Mouse (Mus musculus): ENCODE measurements at regions not wholly inside any gene's neighbourhood (a gene's known extent, or its start where the extent isn't known, plus 50 kb on each side); places are given as distances from the start of the nearest gene placed in this dataset.
A peak's percentile ranks its signal among the peaks of the same experiment; 100 is the strongest.

DNA sequence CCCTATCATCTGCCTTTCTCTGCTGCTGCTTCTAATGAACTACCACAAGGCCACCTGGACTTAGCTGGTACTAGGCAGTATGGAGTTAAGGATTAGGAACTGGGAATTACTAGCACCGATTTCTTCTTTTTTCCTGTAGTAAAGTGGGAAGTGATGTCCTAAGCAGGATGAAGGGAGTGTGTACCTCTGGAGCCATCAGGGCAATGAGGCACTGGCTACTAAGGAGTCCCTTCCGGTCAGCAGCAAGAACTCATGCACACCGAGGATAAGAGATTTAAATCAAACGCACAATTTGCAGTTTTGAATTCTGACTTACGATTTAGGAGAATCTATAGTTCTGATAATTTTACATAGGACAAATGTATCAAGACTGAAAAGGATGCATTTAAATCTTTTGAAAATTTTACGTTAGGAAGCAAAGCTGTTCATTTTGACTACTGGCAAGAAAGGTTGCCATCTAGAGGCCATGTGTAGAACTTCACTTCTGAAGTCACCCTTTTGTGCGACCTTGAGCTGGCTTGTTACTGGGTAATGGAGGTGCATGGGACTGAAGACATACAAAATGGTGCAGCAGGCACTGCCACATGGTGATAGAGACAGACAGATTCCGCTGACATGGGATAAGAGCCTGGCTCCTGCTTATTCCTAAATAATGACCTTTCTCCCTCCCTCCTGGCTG, 369.1 kb upstream of the Stxbp6 start:
- ATAC-seq (ENCODE audit: insufficient number of reproducible peaks, low FRiP score, low TSS enrichment), result peak; percentile 52; the same call in 1 of the 2 replicates

DNA sequence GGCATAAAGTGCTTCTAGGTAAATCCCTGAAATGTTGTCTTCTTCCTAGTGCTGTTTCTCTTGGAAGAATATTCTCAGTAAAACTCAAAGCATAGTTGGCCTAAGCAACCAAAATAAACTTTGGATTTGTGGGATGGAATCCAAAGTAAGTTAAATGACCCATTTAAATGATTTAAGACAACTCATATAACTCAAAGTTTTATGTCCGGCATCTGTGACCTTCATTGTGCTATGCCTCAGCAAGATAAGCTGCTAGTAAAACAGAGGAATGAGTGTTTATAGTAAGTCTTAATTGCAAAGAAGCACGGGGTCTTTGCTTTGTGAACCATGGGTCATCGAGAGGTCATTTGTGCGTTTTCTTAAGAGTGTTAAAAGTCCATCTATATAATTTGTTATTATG, 368.0 kb upstream of the Stxbp6 start:
- ATAC-seq (ENCODE audit: insufficient number of reproducible peaks, low FRiP score, low TSS enrichment), result no peak

- ATAC-seq (ENCODE audit: insufficient number of reproducible peaks, low FRiP score, low TSS enrichment), result no peak
Measured at GRCm38 (mm10) chr12:45439745-45440144, 365.2 kb upstream of the Stxbp6 start.

- ATAC-seq (ENCODE audit: insufficient number of reproducible peaks, low FRiP score, low TSS enrichment), result no peak
Measured at GRCm38 (mm10) chr12:45437271-45437670, 362.8 kb upstream of the Stxbp6 start.

- ATAC-seq (ENCODE audit: insufficient number of reproducible peaks, low FRiP score, low TSS enrichment), result no peak
Measured at GRCm38 (mm10) chr12:45399436-45399835, 324.9 kb upstream of the Stxbp6 start.

GRCm38 (mm10) chr12:45384864-45385263, 310.4 kb upstream of the Stxbp6 start:
- ATAC-seq (ENCODE audit: insufficient number of reproducible peaks, low FRiP score, low TSS enrichment), result no peak

Measured in cerebellum, adult (tissue).